Mouse (Mus musculus): ENCODE data around the gene Hip1r. TPM values are rescaled to one million over a fixed set of nuclear protein-coding genes. Genes with fewer than 3 reads are reported as not detected.
"Not testable (repeated sequence)": the region's sequence is repeated elsewhere in the genome, so short reads cannot be mapped to it uniquely, and the experiment has no call there.

Hip1r gene
- polyA plus RNA-seq, 1 experiment from 2014 or later, result 62.0 TPM

DNA sequence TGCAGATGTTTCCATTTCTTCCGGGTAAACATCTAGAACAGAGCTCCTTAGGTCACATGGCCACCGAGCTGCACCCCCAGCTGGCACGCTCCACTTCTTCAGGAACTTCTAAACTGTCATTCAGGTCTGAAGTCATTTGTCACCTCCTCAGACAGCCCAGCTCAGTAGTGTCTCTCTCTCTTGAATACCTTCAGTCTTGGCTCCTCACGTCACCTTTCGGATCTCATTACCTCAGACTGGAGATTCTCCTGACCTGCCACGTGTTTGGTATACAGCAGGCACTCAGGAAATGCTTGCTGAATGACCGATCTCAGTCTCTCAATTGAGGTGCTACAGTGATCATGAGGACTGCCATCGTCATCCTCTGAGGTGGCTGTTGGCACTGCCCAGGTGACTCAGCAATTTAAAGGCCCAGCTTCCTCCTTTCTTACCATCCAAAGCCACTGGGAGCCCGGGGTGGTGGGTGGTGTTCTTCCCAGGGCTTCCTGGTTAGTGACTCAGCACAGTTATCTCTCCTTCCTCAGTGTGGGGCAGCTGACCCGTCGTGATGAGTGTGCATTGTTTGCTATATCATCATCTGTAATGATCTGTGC lies 78.6 kb downstream of the Hip1r start:
- TF ChIP-seq CTCF (IDR thresholded peaks at IDR 0.05), result no peak
- CTCF ChIA-PET, result interaction anchor here (1.4 kb wide), 1 partner anchor 60 kb away, joined by 3 read pairs; no protein-coding TSS in a partner anchor
- H3K27me3 ChIP-seq, result no peaks in the 10 kb centered on the region
- in situ Hi-C loops (cut with MboI; ENCODE audit: low pct_unique_long_range_greater_than_20kb), result no loop called here
- POLR2A ChIA-PET, result interaction anchor here (1.0 kb wide), 1 partner anchor 48 kb away, joined by 3 read pairs; no protein-coding TSS in a partner anchor
- no peak for ATAC-seq
- no peak for DNase-seq (ENCODE audit: low read depth, low spot score)

GRCm38 (mm10) chr5:124052641-124053040 lies 79.2 kb downstream of the Hip1r start:
- ATAC-seq; POLR2A ChIA-PET; H3K27me3 ChIP-seq; DNase-seq (ENCODE audit: low read depth, low spot score); in situ Hi-C loops (cut with MboI; ENCODE audit: low pct_unique_long_range_greater_than_20kb); CTCF ChIA-PET: not testable (repeated sequence)

Other genes with a start within 250 kb of the Hip1r start
- 138 TPM for gene Rsrc2, start 224.2 kb upstream of the Hip1r start, polyA plus RNA-seq (2021)
- 25.5 TPM for gene Kntc1, start 223.9 kb upstream of the Hip1r start, polyA plus RNA-seq (2021)
- not detected for gene Hcar2, start 108.1 kb upstream of the Hip1r start, polyA plus RNA-seq (2021)
- gene Hcar1, start 93.6 kb upstream of the Hip1r start, polyA plus RNA-seq (2021), result not detected
- 117 TPM for gene Denr, start 66.5 kb upstream of the Hip1r start, polyA plus RNA-seq (2021)
- 0.68 TPM for gene Gm43518, start 46.2 kb upstream of the Hip1r start, polyA plus RNA-seq (2021)
- gene Ccdc62, start 42.9 kb upstream of the Hip1r start, polyA plus RNA-seq (2021), result 6.7 TPM
- 25.5 TPM for gene Vps37b, start 58.6 kb downstream of the Hip1r start, polyA plus RNA-seq (2021)
- gene Abcb9, start 122.2 kb downstream of the Hip1r start, polyA plus RNA-seq (2021), result 5.3 TPM
- 45.4 TPM for gene Ogfod2, start 138.7 kb downstream of the Hip1r start, polyA plus RNA-seq (2021)
- 89.3 TPM for gene Arl6ip4, start 142.5 kb downstream of the Hip1r start, polyA plus RNA-seq (2021)